Mouse (Mus musculus): Measurements from ENCODE around the gene Rybp. TPM values are rescaled to one million over a fixed set of nuclear protein-coding genes. Genes with fewer than 3 reads are reported as not detected.

Gene Rybp
- polyA plus RNA-seq, 1 experiment from 2014 or later: 4.6 TPM

DNA sequence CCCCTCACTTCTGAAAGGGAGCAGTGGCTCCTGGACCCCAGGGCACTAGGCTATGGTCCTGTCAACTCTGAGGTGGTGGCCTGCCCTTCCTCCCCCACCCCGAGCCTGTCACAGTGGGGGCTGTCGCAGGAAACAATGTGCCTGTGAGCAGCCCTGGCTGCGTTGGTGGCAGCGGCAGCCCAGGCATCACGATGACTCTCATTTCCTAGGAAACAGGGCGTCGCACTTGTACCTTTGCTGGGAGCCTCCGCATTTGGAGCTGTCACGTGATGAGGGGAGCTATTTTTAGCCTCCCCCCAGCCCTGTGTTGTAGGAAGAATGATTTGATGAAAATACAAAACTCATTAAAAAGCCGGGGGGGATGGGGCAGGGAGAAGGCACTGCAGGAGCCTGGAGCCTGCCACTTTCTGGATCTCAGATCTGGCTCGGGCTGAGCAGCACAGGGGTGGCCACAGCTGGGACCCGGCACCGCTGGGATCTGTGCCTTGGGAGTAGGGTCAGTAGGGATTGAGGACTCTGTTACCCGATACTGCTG lies 80.5 kb downstream of the Rybp start:
- H3K27me3 ChIP-seq (ENCODE audit: control insufficient read depth, insufficient read depth, low read depth, low read length): no peaks in the 10 kb centered on the region
- no peak overlapping the region for H3K9ac ChIP-seq (ENCODE audit: low read depth, low read length)
- no peak for ATAC-seq (ENCODE audit: low read depth)
- H3K4me2 ChIP-seq (ENCODE audit: low read depth, low read length): no peak overlapping the region
- no peak overlapping the region for H3K27ac ChIP-seq (ENCODE audit: low read length)
- no peaks in the 10 kb centered on the region for H3K9me3 ChIP-seq (replicated peaks; ENCODE audit: control insufficient read depth, low read length)
- no peaks in the 10 kb centered on the region; the same call in 1 of the 2 replicates for H3K4me1 ChIP-seq (ENCODE audit: control insufficient read depth, low read depth, low read length)
- 7% methylated on average over 14 of the region's 14 CpGs for WGBS (ENCODE audit: insufficient replicate concordance)
- H3K36me3 ChIP-seq (ENCODE audit: control insufficient read depth, insufficient read depth): no peaks in the 10 kb centered on the region
- H3K4me3 ChIP-seq (ENCODE audit: low read depth, low read length): no peak overlapping the region

DNA sequence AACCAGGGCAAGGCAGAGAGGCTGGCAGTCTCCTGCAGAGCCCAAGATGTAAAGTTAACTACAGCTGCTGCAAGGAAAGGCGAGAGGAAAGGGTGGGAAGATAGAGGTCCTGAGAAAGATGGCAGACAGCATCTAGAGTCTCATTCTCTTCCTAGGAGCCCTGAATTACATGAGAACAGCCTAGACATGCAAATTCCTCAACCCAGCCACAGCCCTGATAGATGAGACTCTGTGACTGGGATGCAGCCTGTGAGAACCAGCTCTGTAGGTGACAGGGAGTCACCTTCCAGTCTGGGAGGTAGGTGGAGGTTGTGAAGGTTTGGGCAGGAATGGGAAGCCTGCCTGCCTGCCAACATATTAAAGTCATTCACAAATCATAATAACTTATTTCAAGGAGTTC lies 81.0 kb downstream of the Rybp start:
- no peak overlapping the region for H3K4me2 ChIP-seq (ENCODE audit: low read depth, low read length)
- WGBS (ENCODE audit: insufficient replicate concordance): 46% methylated on average over 1 of the region's 1 CpGs

DNA sequence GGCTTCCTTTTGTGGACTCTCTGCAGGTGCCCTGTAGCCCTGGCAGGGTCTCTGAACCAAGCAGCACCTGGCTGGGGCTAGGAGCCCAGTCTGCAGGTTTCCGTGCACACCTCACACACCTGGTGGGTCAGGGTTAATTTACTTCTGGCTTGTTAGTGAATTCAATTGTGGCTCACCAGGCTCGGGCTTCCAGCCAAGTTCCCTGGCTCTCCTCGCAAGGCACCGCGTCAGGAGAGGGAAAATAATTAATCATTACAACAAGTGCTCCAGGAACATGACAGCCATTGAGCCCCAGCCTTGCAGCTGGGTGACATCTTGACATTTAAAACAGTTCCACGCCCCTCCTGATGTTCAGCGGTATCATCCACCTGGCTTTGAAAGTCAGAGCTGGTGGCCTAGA lies 82.8 kb downstream of the Rybp start:
- Histone ChIP-seq H3K27me3 (ENCODE audit: control insufficient read depth, insufficient read depth, low read depth, low read length) (no peaks in the 10 kb centered on the region), H3K4me3 (ENCODE audit: low read depth, low read length) (no peak overlapping the region), H3K9me3 (replicated peaks; ENCODE audit: control insufficient read depth, low read length) (no peaks in the 10 kb centered on the region), H3K36me3 (ENCODE audit: control insufficient read depth, insufficient read depth) (no peaks in the 10 kb centered on the region), H3K9ac (ENCODE audit: low read depth, low read length) (no peak overlapping the region), H3K27ac (ENCODE audit: low read length) (no peak overlapping the region), H3K4me2 (ENCODE audit: low read depth, low read length) (no peak overlapping the region), H3K4me1 (ENCODE audit: control insufficient read depth, low read depth, low read length) (no peaks in the 10 kb centered on the region; the same call in 1 of the 2 replicates)
- no peak for ATAC-seq (ENCODE audit: low read depth)
- WGBS (ENCODE audit: insufficient replicate concordance): 52% methylated on average over 7 of the region's 7 CpGs

More for the DNA sequence above, 81.0 kb downstream of the Rybp start:
- Histone ChIP-seq H3K27me3 (ENCODE audit: control insufficient read depth, insufficient read depth, low read depth, low read length) (no peaks in the 10 kb centered on the region), H3K4me3 (ENCODE audit: low read depth, low read length) (no peak overlapping the region), H3K27ac (ENCODE audit: low read length) (no peak overlapping the region), H3K36me3 (ENCODE audit: control insufficient read depth, insufficient read depth) (no peaks in the 10 kb centered on the region), H3K9me3 (replicated peaks; ENCODE audit: control insufficient read depth, low read length) (no peaks in the 10 kb centered on the region), H3K9ac (ENCODE audit: low read depth, low read length) (no peak overlapping the region), H3K4me1 (ENCODE audit: control insufficient read depth, low read depth, low read length) (no peaks in the 10 kb centered on the region; the same call in 1 of the 2 replicates)
- no peak for ATAC-seq (ENCODE audit: low read depth)

DNA sequence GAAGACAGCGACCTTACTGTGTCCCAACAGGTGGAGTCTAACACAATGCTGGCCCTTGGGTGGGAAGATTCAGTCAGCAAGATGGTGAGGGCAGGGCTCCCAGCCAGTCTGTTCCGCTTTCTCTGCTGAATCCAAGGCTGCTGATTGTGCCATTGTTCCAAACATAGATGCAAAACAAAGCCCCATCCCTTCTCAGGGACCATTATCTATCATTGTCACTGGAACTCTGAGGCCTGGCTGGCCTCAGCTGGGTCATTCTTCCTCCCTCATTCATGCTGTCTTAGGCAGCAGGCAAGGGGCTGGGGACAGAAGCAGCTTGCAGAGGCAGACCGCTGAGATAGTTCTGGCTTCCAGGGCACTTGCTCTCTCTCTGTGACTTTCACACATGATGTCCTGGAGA lies 83.8 kb downstream of the Rybp start:
- Histone ChIP-seq H3K9me3 (replicated peaks; ENCODE audit: control insufficient read depth, low read length) (no peaks in the 10 kb centered on the region), H3K4me3 (ENCODE audit: low read depth, low read length) (no peak overlapping the region), H3K27me3 (ENCODE audit: control insufficient read depth, insufficient read depth, low read depth, low read length) (no peaks in the 10 kb centered on the region), H3K36me3 (ENCODE audit: control insufficient read depth, insufficient read depth) (no peaks in the 10 kb centered on the region), H3K27ac (ENCODE audit: low read length) (no peak overlapping the region), H3K9ac (ENCODE audit: low read depth, low read length) (no peak overlapping the region), H3K4me2 (ENCODE audit: low read depth, low read length) (no peak overlapping the region), H3K4me1 (ENCODE audit: control insufficient read depth, low read depth, low read length) (no peaks in the 10 kb centered on the region; the same call in 1 of the 2 replicates)
- 0 out of 2 replicates have a peak, but pooled peaks have one; percentile 27 for ATAC-seq (ENCODE audit: low read depth)
- WGBS (ENCODE audit: insufficient replicate concordance): 40% methylated on average over 3 of the region's 3 CpGs

DNA sequence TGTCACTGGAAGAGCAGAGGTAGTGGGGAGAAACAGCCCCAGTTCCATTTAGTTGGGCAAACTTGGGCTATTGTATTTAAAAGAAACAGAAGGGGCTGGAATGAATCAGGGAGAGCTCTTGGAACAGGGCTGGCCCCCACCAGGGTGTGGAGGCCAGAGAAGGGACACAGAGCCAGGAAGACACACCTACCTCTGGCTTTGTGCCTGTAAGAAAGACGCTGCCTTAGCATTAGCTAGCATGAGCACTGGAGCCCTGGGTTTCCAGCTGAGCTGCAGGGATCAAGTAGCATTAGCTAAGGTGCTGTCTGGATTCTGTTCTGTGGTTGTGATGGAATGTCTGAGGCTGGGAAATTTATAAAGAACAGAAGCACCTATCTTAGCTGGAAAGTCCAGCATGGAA lies 85.2 kb downstream of the Rybp start:
- no peaks in the 10 kb centered on the region for H3K36me3 ChIP-seq (ENCODE audit: control insufficient read depth, insufficient read depth)
- ATAC-seq (ENCODE audit: low read depth): no peak
- 64% methylated on average over 1 of the region's 1 CpGs for WGBS (ENCODE audit: insufficient replicate concordance)
- H3K27me3 ChIP-seq (ENCODE audit: control insufficient read depth, insufficient read depth, low read depth, low read length): no peaks in the 10 kb centered on the region
- H3K9me3 ChIP-seq (replicated peaks; ENCODE audit: control insufficient read depth, low read length): no peaks in the 10 kb centered on the region
- H3K9ac ChIP-seq (ENCODE audit: low read depth, low read length): no peak overlapping the region
- H3K4me1 ChIP-seq (ENCODE audit: control insufficient read depth, low read depth, low read length): no peaks in the 10 kb centered on the region; the same call in 1 of the 2 replicates
- no peak overlapping the region for H3K4me3 ChIP-seq (ENCODE audit: low read depth, low read length)
- no peak overlapping the region for H3K4me2 ChIP-seq (ENCODE audit: low read depth, low read length)
- no peak overlapping the region for H3K27ac ChIP-seq (ENCODE audit: low read length)

DNA sequence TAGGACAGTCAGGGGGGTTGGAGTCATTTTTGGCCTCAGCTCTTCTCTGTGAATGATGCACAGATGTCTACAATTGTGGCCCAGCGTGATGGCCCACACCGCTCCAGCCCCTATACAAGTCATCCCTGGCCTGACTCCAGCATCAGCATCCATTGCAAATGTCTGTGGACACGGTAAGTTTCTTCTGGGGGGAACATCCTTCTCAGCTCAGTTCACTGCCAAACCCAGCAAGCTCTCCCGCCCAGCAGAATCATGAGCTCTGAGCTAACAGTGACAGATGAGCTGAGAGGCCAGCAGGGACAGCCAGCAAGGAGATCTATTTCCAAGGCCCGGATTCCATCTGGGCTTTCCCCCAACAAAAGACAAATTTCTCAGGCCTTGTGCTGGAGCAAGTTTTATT lies 90.2 kb downstream of the Rybp start:
- Histone ChIP-seq H3K4me2 (ENCODE audit: low read depth, low read length) (no peak overlapping the region), H3K4me1 (ENCODE audit: control insufficient read depth, low read depth, low read length) (peaks cover 10% of the 10 kb centered on the region), H3K27me3 (ENCODE audit: control insufficient read depth, insufficient read depth, low read depth, low read length) (no peaks in the 10 kb centered on the region), H3K9ac (ENCODE audit: low read depth, low read length) (no peak overlapping the region), H3K36me3 (ENCODE audit: control insufficient read depth, insufficient read depth) (no peaks in the 10 kb centered on the region), H3K4me3 (ENCODE audit: low read depth, low read length) (no peak overlapping the region), H3K27ac (ENCODE audit: low read length) (no peak overlapping the region), H3K9me3 (replicated peaks; ENCODE audit: control insufficient read depth, low read length) (no peaks in the 10 kb centered on the region)
- no peak for ATAC-seq (ENCODE audit: low read depth)
- 62% methylated on average over 5 of the region's 5 CpGs for WGBS (ENCODE audit: insufficient replicate concordance)

DNA sequence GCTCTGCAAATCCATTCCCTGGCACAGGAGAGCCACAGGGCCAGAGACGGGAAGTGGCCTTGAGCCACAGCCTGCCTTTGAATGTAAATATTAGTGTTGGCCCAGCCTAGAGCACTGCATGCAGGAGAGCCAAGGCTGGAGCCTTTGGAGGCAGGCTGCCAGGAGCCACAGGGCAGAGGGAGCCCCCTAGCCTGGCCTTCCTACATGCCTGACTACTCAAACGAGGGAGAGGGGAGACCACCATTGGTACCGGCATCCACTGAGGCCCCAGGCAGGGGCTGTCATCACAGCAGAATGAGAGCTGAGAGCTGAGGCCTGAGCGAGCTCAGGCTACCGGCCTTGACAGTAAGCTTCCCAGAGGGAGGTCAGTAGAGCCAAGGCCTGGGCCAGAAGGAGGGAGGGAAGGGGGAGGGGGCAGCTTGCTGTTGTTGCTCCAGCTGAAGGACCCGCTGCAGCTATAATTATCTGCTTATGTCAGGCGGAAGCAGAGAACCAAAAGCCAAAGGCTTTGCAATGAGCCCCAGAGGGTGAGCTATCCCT lies 91.3 kb downstream of the Rybp start:
- Histone ChIP-seq H3K27me3 (ENCODE audit: control insufficient read depth, insufficient read depth, low read depth, low read length) (no peaks in the 10 kb centered on the region), H3K27ac (ENCODE audit: low read length) (peak overlapping the region; percentile 57), H3K36me3 (ENCODE audit: control insufficient read depth, insufficient read depth) (no peaks in the 10 kb centered on the region), H3K4me2 (ENCODE audit: low read depth, low read length) (no peak overlapping the region), H3K4me1 (ENCODE audit: control insufficient read depth, low read depth, low read length) (peaks cover 10% of the 10 kb centered on the region), H3K9ac (ENCODE audit: low read depth, low read length) (no peak overlapping the region), H3K9me3 (replicated peaks; ENCODE audit: control insufficient read depth, low read length) (no peaks in the 10 kb centered on the region), H3K4me3 (ENCODE audit: low read depth, low read length) (no peak overlapping the region)
- WGBS (ENCODE audit: insufficient replicate concordance): 21% methylated on average over 7 of the region's 7 CpGs
- ATAC-seq (ENCODE audit: low read depth): peak; percentile 81

DNA sequence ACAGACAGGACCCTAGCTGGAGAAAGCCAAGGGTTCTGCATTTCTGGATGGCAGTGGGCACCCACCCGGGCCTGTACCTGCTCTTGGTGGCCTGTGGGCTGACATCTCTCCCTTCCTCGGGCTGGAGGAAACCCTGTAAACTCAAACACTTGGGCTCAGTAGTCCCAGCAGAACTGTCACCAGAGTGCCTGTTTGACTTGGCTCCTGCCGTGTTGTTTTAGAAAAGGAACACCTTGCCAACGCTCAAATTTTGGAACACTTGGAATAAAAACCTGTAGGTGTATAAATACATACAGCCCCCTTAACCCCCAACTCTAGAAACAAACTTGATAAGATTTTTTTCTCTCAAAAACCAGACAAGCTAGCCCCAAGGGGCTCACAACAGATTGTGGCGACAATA lies 92.2 kb downstream of the Rybp start:
- Histone ChIP-seq H3K27ac (ENCODE audit: low read length) (no peak overlapping the region; the same call in 1 of the 2 replicates), H3K9ac (ENCODE audit: low read depth, low read length) (no peak overlapping the region), H3K4me2 (ENCODE audit: low read depth, low read length) (no peak overlapping the region), H3K9me3 (replicated peaks; ENCODE audit: control insufficient read depth, low read length) (no peaks in the 10 kb centered on the region), H3K4me3 (ENCODE audit: low read depth, low read length) (no peak overlapping the region), H3K4me1 (ENCODE audit: control insufficient read depth, low read depth, low read length) (peaks cover 10% of the 10 kb centered on the region), H3K27me3 (ENCODE audit: control insufficient read depth, insufficient read depth, low read depth, low read length) (no peaks in the 10 kb centered on the region), H3K36me3 (ENCODE audit: control insufficient read depth, insufficient read depth) (no peaks in the 10 kb centered on the region)
- WGBS (ENCODE audit: insufficient replicate concordance): 57% methylated on average over 5 of the region's 5 CpGs
- ATAC-seq (ENCODE audit: low read depth): no peak

DNA sequence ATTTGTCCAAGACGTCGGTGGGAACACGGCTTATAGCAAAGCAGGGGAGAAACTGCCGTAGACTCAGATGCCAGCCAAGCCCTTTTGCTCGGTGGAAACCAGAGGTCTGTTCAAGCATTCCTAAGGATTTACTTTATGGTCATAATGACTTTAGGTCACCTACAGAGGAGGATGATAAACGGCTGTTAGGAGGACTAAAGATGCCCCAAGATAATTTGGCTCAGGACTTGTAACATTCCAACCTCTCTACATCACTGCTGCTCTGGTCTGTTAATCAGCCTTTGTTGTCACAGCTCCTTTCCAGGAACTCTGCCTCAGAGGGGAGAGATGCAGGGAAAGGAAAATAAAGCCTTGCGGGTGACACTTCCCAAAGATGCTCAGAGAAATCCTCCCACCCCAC lies 93.5 kb downstream of the Rybp start:
- Histone ChIP-seq H3K4me3 (ENCODE audit: low read depth, low read length) (no peak overlapping the region), H3K4me2 (ENCODE audit: low read depth, low read length) (no peak overlapping the region), H3K27ac (ENCODE audit: low read length) (no peak overlapping the region), H3K36me3 (ENCODE audit: control insufficient read depth, insufficient read depth) (no peaks in the 10 kb centered on the region), H3K9me3 (replicated peaks; ENCODE audit: control insufficient read depth, low read length) (no peaks in the 10 kb centered on the region), H3K27me3 (ENCODE audit: control insufficient read depth, insufficient read depth, low read depth, low read length) (no peaks in the 10 kb centered on the region), H3K4me1 (ENCODE audit: control insufficient read depth, low read depth, low read length) (peaks cover 10% of the 10 kb centered on the region), H3K9ac (ENCODE audit: low read depth, low read length) (no peak overlapping the region)
- WGBS (ENCODE audit: insufficient replicate concordance): 65% methylated on average over 7 of the region's 7 CpGs
- no peak for ATAC-seq (ENCODE audit: low read depth)
